Mouse (Mus musculus) lung, adult 18-20 months (tissue): ENCODE measurements around the gene Col4a1.

Experiments
- DNase-seq, 2 experiments: peaks; one replicate each; pipeline ENCODE4 v3.0.0; 2022; ENCODE audit warnings: mixed read lengths in 2 of 2

The Col4a1 gene

GRCm38 (mm10) chr8:11298531-11299316, 13.9 kb downstream of the Col4a1 start:
- no peak for DNase-seq

- DNase-seq, result no peak
Measured at GRCm38 (mm10) chr8:11297141-11297838, 15.3 kb downstream of the Col4a1 start.

GRCm38 (mm10) chr8:11296282-11296943, 16.2 kb downstream of the Col4a1 start:
- DNase-seq, result no peak

GRCm38 (mm10) chr8:11292611-11293010, 20.0 kb downstream of the Col4a1 start:
- DNase-seq, result no peak

GRCm38 (mm10) chr8:11290533-11290932, 22.1 kb downstream of the Col4a1 start:
- DNase-seq, result no peak

GRCm38 (mm10) chr8:11288286-11288685, 24.3 kb downstream of the Col4a1 start:
- peak; percentile 51 to 56 for DNase-seq

- no peak for DNase-seq
Measured at GRCm38 (mm10) chr8:11287139-11287538, 25.5 kb downstream of the Col4a1 start.

GRCm38 (mm10) chr8:11285437-11285836, 27.2 kb downstream of the Col4a1 start:
- DNase-seq, result no peak

GRCm38 (mm10) chr8:11283217-11283616, 29.4 kb downstream of the Col4a1 start:
- peak; percentile 38 to 60 for DNase-seq

GRCm38 (mm10) chr8:11282696-11283095, 29.9 kb downstream of the Col4a1 start:
- no peak for DNase-seq

GRCm38 (mm10) chr8:11282139-11282538, 30.5 kb downstream of the Col4a1 start:
- DNase-seq, result no peak

GRCm38 (mm10) chr8:11280721-11281268, 31.8 kb downstream of the Col4a1 start:
- DNase-seq, result no peak

GRCm38 (mm10) chr8:11279296-11279826, 33.3 kb downstream of the Col4a1 start:
- peak in 1 of 2 experiments; percentile 43 for DNase-seq

GRCm38 (mm10) chr8:11278101-11278611, 34.5 kb downstream of the Col4a1 start:
- peak in 1 of 2 experiments; percentile 42 for DNase-seq

- DNase-seq, result peak in 1 of 2 experiments; percentile 37
Measured at GRCm38 (mm10) chr8:11277602-11278051, 35.0 kb downstream of the Col4a1 start.

GRCm38 (mm10) chr8:11276286-11276685, 36.3 kb downstream of the Col4a1 start:
- DNase-seq, result no peak

- DNase-seq, result no peak
Measured at GRCm38 (mm10) chr8:11274415-11274814, 38.2 kb downstream of the Col4a1 start.

- peak; percentile 73 to 79 for DNase-seq
Measured at GRCm38 (mm10) chr8:11273506-11274158, 39.0 kb downstream of the Col4a1 start.

GRCm38 (mm10) chr8:11272205-11272604, 40.4 kb downstream of the Col4a1 start:
- no peak for DNase-seq

GRCm38 (mm10) chr8:11270826-11271225, 41.8 kb downstream of the Col4a1 start:
- peak; percentile 61 to 81 for DNase-seq

GRCm38 (mm10) chr8:11268753-11269152, 43.9 kb downstream of the Col4a1 start:
- no peak for DNase-seq

GRCm38 (mm10) chr8:11266471-11266870, 46.2 kb downstream of the Col4a1 start:
- no peak for DNase-seq
